Mouse (Mus musculus) gonadal fat pad, adult 2 months (tissue): ENCODE measurements around the gene Coa7. TPM values are rescaled to one million over a fixed set of nuclear protein-coding genes. Genes with fewer than 3 reads are reported as not detected.

Source experiments
- DNase-seq: peaks from one replicate; pipeline ENCODE4 v3.0.0-alpha.2; 2012; ENCODE audit warnings: low read depth
- polyA plus RNA-seq: library from polyadenylated mRNA; depleted of rRNA; stranded (reverse); fragments of >200 nt; gene quantifications from 2 replicates; pipeline ENCODE4 v1.2.3, GENCODE M21; 2012; rRNA removed

Gene Coa7
- polyA plus RNA-seq, 1 experiment: 14.3 TPM

DNA sequence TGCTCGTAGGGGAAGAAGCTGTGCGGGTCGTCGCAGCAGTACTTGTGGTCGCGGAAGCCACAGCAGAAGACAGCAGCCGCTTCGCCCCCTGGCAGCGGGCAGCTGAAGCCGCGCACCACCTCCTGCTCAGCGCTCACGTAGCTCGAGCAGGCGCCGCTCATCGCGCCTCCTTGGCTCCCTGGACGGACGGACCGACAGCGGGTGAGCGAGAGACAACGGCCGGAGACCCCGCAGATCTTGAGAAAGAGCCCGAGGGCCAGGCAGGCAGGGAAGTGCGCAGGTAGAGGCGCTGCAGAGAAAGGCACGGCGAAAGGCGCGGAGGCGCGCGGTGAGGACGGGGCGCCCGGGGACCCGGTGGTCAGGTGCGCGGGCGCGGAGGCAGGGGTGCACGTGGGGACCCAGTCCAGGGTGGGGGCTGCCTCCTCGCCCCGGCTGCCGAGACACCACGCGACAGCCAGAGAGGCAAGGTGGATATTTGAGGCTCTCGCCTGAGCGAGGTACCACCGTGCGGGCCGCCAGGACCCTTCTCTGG is 55.3 kb downstream of the Coa7 start, which contains the start of gene Shisal2a:
Gene Shisal2a, minus strand, starts transcription at position 167 of the 532 bp plus-strand sequence.
- no peak for DNase-seq

DNA sequence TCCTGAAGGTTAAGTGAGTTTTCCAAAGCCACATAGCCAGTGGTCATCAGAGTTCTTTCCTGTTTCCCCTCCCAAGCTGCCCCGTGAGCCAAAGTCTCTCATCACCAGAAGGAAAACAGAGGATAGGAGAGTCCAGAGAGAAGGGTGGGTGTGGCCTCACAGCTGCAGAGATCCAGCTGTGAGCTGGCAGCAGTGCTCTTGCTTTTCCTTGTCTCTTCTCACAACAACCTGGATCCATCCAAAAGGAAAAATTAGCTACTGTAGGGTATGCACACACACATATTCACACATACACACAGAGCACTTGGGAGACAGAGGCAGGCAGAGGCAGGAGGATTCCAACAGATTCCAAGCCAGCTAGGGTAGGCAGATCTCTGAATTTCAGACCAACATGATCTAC is 58.1 kb downstream of the Coa7 start:
- DNase-seq: no peak

DNA sequence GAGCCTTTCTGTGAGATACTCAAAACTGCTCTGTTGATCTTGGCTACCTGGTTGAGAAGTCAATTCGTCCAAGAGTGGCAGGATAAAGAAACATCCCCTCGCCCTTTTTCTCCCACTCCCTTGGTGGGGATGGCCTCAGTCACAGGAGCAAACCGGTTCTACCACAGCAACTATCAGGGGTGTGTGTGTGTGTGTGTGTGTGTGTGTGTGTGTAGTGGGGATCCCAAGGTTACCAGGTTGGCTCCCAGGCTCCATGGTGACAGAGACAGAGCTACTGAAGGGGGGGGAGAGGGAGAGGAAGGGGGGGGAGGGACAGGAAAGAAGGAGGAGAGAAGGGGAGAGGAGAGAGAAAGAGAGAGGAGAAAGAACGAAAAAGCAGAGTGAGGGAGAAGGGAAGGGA is 59.2 kb downstream of the Coa7 start:
- no peak for DNase-seq

DNA sequence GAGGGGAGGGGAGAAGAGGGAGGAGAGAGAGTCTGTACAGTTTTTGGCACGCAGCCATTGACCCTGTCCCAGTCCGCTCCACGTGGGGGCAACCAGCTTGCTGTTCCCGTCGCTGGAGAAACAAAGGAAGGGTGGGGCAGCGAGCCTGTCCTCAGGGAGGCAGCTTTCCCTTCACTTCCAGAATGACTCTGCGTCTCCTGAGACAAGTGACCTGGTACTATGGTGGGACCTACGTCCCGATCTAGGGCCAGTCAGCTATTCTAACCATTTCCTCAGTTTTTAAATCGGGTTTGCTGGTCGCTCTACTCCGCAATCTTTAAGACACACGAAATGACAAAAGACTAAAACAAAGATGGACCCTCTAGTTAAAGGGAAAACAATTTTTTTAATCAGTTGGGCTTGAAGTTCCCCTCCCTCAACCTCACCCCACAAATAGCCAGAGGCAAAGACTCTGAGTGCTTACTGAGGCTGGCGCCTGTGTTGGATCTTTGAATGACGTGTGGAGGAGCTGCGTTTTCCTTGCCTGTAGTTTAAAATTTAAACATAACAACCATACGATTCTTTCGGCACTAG is 59.8 kb downstream of the Coa7 start:
- DNase-seq: no peak

DNA sequence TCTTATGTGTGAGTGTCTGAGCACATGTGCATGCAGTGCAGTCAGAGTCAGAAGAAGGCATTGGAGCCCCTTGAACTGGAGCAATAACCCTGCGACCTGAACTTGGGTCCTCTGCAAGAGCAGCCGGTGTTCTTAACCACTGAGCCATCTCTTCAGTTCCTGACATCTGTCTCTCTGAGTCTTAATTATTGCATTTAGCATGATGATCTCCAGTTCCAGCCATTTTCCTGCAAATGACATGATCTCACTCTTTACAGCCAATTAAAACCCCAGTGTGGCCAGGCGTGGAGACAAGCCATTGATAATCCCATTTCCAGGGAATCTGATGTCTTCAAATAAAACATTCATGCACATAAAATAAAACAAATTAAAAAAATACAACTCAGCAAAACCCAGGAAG is 60.8 kb downstream of the Coa7 start:
- no peak for DNase-seq

DNA sequence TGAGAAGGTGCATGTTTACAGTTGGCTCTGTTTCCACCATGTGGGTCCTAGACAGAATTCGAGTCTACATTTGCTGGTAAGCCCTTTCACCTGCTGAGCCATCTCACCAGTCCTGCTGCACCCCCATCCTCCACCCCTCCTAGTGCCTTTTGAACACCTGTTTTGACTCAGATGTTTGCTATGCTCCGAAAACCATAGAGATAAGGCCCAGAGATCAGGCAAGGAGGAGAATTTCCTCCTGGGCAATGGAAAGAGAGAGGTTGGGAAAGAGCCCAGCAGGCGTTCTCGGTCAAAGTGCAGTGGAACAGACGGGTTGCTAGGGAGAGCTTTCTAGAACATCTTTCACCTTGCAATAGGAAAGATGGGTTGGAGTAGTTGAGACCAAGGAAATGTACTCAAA is 63.2 kb downstream of the Coa7 start:
- DNase-seq: no peak

Other genes with a start within 250 kb of the Coa7 start
- 48.5 and 74.4 TPM in 2 replicates for gene Podn, start 231.7 kb upstream of the Coa7 start, polyA plus RNA-seq
- 446 and 537 TPM in 2 replicates for gene Scp2, start 183.1 kb upstream of the Coa7 start, polyA plus RNA-seq
- 149 and 228 TPM in 2 replicates for gene Echdc2, start 162.7 kb upstream of the Coa7 start, polyA plus RNA-seq
- gene Zyg11a, start 110.1 kb upstream of the Coa7 start, polyA plus RNA-seq: 3.9 and 4.5 TPM in 2 replicates
- gene Zyg11b, start 27.0 kb upstream of the Coa7 start, polyA plus RNA-seq: 11.5 and 12.1 TPM in 2 replicates
- gene Shisal2a, start 55.2 kb downstream of the Coa7 start, polyA plus RNA-seq: 0.79 and 1.3 TPM in 2 replicates
- 29.4 and 31.5 TPM in 2 replicates for gene Gpx7, start 78.8 kb downstream of the Coa7 start, polyA plus RNA-seq
- gene Tut4, start 131.3 kb downstream of the Coa7 start, polyA plus RNA-seq: 31.2 and 40.7 TPM in 2 replicates